Mouse (Mus musculus): ENCODE measurements around the gene Map3k6.

DNA sequence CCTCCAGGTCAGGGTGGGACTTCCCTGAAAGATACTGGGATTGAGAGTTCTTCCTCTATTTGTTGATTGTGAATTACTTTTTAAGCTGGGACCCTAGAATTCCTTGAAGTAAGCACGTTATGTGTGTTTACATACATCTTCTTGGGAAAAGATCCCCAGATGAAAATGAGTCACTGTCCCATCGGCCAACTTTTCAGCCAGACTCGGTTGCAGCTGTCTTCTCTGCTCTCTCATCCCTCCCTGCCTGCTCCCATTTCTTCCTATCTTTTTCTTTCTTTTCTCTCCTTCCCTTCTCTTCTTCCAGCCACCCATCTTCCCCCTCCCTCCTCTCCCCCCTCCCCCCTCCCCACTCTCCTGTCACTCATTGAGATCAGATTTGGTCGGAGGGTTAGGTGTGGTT lies 45.6 kb upstream of the Map3k6 start:
- TF ChIP-seq MAFK (IDR thresholded peaks at IDR 0.05; ENCODE audit: insufficient read depth, low read depth, low read length) = no peak
- no peak for TF ChIP-seq HCFC1 (IDR thresholded peaks at IDR 0.05; ENCODE audit: borderline replicate concordance, insufficient read depth, low read length)
- TF ChIP-seq ZC3H11A (IDR thresholded peaks at IDR 0.05; ENCODE audit: borderline replicate concordance, low read depth, low read length) = no peak
- TF ChIP-seq CHD2 (IDR thresholded peaks at IDR 0.05; ENCODE audit: low read depth, low read length) = no peak
- TF ChIP-seq ZNF384 (IDR thresholded peaks at IDR 0.05; ENCODE audit: low read depth, low read length) = no peak

Measured in ES-E14 (cell line).